Mouse (Mus musculus) C2C12 (cell line): ENCODE measurements around the gene Trappc4. TPM values are rescaled to one million over a fixed set of nuclear protein-coding genes. Genes with fewer than 3 reads are reported as not detected.
"Not testable (repeated sequence)": the region's sequence is repeated elsewhere in the genome, so short reads cannot be mapped to it uniquely, and the experiment has no call there.

Experiments
- H3K27me3 ChIP-seq: one replicate; pipeline ENCODE4 v1.6.1; 2011; ENCODE audit not compliant: control insufficient read depth, insufficient read depth, insufficient read length
- H3K36me3 ChIP-seq: one replicate; pipeline ENCODE4 v1.6.1; 2011; ENCODE audit not compliant: control insufficient read depth, insufficient read depth
- H3K4me3 ChIP-seq: one replicate; pipeline ENCODE4 v1.5.1; 2011; ENCODE audit warnings: mild to moderate bottlenecking, control low read depth; ENCODE audit not compliant: poor library complexity, insufficient read depth, severe bottlenecking
- H3K79me2 ChIP-seq: one replicate; pipeline ENCODE4 v1.6.1; 2011; ENCODE audit not compliant: control insufficient read depth, insufficient read depth
- H3K79me3 ChIP-seq: one replicate; pipeline ENCODE4 v1.6.1; 2011; ENCODE audit warnings: low read depth, control low read depth
- H3ac ChIP-seq: one replicate; pipeline ENCODE3; 2011; ENCODE audit warnings: low read depth; ENCODE audit not compliant: control insufficient read depth, insufficient read length
- CEBPB ChIP-seq: IDR thresholded peaks from one replicate; pipeline ENCODE4 v1.6.1; 2011; ENCODE audit warnings: low read depth, mild to moderate bottlenecking, control low read depth, moderate library complexity
- CTCF ChIP-seq: IDR thresholded peaks from one replicate; pipeline ENCODE4 v1.5.1; 2011; ENCODE audit not compliant: control insufficient read depth, insufficient read depth, insufficient read length
- FOSL1 ChIP-seq: IDR thresholded peaks from one replicate; pipeline ENCODE4 v1.8.0; 2011; ENCODE audit warnings: mild to moderate bottlenecking, low read length; ENCODE audit not compliant: poor library complexity, insufficient read depth, severe bottlenecking
- MAX ChIP-seq: IDR thresholded peaks from one replicate; pipeline ENCODE4 v1.6.1; 2011; ENCODE audit warnings: mild to moderate bottlenecking, control low read depth
- MYOD1 ChIP-seq: IDR thresholded peaks from one replicate; pipeline ENCODE4 v1.6.1; 2011; ENCODE audit warnings: low read depth; ENCODE audit not compliant: control insufficient read depth, insufficient read length
- MYOG ChIP-seq: IDR thresholded peaks from one replicate; pipeline ENCODE4 v1.6.1; 2011; ENCODE audit not compliant: control insufficient read depth, insufficient read length; ENCODE audit errors: extremely low read depth
- USF1 ChIP-seq: IDR thresholded peaks from one replicate; pipeline ENCODE4 v1.6.1; 2011; ENCODE audit warnings: low read depth, mild to moderate bottlenecking, control low read depth, moderate library complexity
- polyA plus RNA-seq: library from polyadenylated mRNA; unstranded; fragments of >200 nt; fragmentation: generic; extraction: Trizol; gene quantifications from one replicate; pipeline ENCODE4 v1.2.1, GENCODE M21; 2012; ENCODE audit warnings: missing spikeins

Trappc4 gene
- polyA plus RNA-seq, 1 experiment = 149 TPM

DNA sequence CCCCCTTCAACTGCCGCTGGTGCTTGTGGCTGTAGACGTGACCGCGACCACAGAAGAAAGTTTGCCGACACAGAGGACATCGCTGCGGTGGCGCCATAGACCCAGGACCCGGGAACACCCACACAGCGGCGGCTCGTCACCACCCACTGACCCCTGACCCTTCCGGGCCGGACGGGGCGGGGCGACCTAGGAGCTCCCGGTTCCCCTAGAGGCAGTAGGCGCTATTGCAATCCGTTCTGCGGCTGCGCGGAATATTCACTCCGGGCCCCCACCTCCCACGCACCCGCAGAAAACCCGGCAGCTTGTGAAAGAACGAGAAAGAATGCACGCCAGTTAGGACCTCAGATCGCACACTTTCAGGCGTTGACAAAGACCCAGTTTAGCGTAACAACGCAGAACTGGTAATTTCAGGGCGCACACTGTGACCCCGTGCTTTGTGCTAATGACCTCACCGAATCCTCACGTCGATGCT lies 10.5 kb upstream of the Trappc4 start:
- TF ChIP-seq CTCF = no peak
- TF ChIP-seq MYOG = no peak
- no peak for TF ChIP-seq USF1
- H3K36me3 ChIP-seq = peaks cover 20% of the 10 kb centered on the region

DNA sequence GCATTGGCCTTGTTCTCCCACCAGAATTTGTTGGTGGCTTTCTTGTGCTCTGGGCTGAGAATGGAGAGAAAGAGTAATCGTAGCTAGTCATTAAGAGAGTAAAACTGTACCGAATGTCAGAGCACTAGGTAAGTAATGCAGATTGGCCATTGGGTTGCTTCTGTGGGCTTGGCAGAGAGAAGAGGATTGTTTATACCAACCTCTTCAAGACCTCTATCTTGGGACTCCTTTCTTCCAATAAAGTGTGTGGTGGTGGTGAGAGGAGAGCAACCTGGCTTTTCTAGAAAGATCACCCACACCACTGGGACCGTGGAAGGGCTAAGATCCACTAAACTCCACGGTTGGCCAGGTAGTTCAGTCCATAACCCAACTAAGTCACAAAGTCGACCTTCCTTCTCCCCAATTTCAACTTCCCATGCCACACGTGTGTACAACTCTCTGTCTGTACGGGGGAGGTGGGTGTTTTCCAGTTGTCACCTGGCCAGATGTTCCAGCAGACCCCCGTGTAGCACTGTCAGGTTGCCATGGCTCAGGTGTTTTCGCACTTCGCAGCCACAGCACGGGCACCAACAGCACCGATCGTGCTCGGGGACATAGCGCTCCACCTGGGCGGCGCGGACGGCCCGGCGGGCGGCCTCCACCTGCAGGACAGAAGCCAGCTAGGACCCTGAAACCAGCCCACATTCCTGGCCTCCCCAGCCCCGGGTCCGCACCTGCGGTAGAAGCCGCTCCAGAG lies 9.9 kb upstream of the Trappc4 start:
- Histone ChIP-seq H3K36me3 (peaks cover 26% of the 10 kb centered on the region), H3K27me3 (no peaks in the 10 kb centered on the region), H3K79me2 (peaks cover 10% of the 10 kb centered on the region), H3K4me3 (peak overlapping the region; percentile 83), H3ac (peak overlapping the region; percentile 57), H3K79me3 (peaks cover 4% of the 10 kb centered on the region)
- no peak for TF ChIP-seq CTCF
- no peak for TF ChIP-seq MYOD1
- TF ChIP-seq FOSL1 = no peak
- TF ChIP-seq CEBPB = no peak

More for the DNA sequence above, 10.5 kb upstream of the Trappc4 start:
- peak overlapping the region; percentile 82 for H3ac ChIP-seq
- H3K4me3 ChIP-seq = peak overlapping the region; percentile 83
- H3K27me3 ChIP-seq = no peaks in the 10 kb centered on the region
- peaks cover 4% of the 10 kb centered on the region for H3K79me3 ChIP-seq
- peaks cover 10% of the 10 kb centered on the region for H3K79me2 ChIP-seq

GRCm38 (mm10) chr9:44412781-44413180 lies 5.4 kb upstream of the Trappc4 start:
- H3K27me3 ChIP-seq = no peaks in the 10 kb centered on the region
- H3K4me3 ChIP-seq = no peak overlapping the region
- peaks cover 43% of the 10 kb centered on the region for H3K79me2 ChIP-seq
- TF ChIP-seq FOSL1 (no peak), MAX (no peak), MYOD1 (no peak), CTCF (no peak), USF1 (no peak), MYOG (no peak), CEBPB (no peak)
- peaks cover 27% of the 10 kb centered on the region for H3K79me3 ChIP-seq
- no peak overlapping the region for H3ac ChIP-seq
- H3K36me3 ChIP-seq = peaks cover 70% of the 10 kb centered on the region

DNA sequence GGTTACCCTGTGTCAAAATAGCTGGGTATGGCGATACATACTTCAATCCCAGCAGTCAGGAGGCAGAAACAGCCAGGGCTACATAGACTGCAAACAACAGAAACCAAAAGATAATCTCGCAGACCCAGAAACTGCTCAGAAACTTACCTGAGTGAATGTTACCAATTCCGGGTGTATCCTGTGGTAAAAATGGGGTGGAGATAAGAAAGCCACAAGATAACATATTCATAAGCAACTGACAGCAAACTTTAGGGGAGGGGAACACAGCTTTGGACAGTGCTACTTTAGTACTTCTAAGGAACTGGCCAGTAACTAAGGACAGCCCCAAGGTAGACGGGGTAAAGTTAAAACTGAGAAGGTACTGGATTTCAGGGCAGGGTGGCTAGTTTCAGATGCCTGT lies 4.9 kb upstream of the Trappc4 start:
- H3K36me3 ChIP-seq = peaks cover 70% of the 10 kb centered on the region
- no peaks in the 10 kb centered on the region for H3K27me3 ChIP-seq
- no peak overlapping the region for H3K4me3 ChIP-seq
- peaks cover 41% of the 10 kb centered on the region for H3K79me2 ChIP-seq
- H3K79me3 ChIP-seq = peaks cover 26% of the 10 kb centered on the region
- TF ChIP-seq FOSL1 (no peak), USF1 (no peak), CTCF (no peak), MYOG (no peak), MYOD1 (no peak), MAX (no peak), CEBPB (no peak)
- H3ac ChIP-seq = no peak overlapping the region

DNA sequence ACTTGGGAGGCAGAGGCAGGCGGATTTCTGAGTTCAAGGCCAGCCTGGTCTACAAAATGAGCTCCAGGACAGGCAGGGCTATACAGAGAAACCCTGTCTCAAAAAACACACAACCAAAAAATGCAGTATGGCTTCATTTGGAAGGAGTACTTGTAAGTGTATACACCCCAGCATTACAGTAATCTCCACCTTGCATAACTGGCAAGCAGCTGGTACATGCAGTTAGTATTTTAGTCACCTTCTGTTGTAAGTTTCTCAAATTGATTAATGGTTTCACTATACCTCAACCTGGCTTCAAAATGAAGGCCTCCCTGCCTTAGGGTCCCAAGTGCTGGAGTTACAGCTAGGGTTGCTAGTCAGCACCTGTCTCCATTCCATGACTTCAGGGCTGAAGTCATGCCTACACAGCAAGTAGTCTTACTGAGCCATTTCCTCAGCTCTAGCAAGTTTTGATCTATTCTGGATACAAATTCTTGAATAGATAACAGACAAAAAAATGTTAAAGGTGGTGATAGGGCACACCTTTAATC lies 4.3 kb upstream of the Trappc4 start:
- Histone ChIP-seq H3K79me2 (peaks cover 40% of the 10 kb centered on the region), H3K36me3 (peaks cover 70% of the 10 kb centered on the region), H3K27me3 (no peaks in the 10 kb centered on the region), H3ac (no peak overlapping the region), H3K4me3 (no peak overlapping the region), H3K79me3 (peaks cover 24% of the 10 kb centered on the region)
- no peak for TF ChIP-seq MYOD1
- no peak for TF ChIP-seq FOSL1
- TF ChIP-seq MAX = no peak

- peaks cover 49% of the 10 kb centered on the region for H3K79me2 ChIP-seq
- no peak overlapping the region for H3K4me3 ChIP-seq
- H3ac ChIP-seq = no peak overlapping the region
- H3K79me3 ChIP-seq = peaks cover 31% of the 10 kb centered on the region
- H3K36me3 ChIP-seq = peaks cover 65% of the 10 kb centered on the region
- no peaks in the 10 kb centered on the region for H3K27me3 ChIP-seq
- TF ChIP-seq MYOD1 (no peak), MAX (no peak), MYOG (no peak), USF1 (no peak), CEBPB (no peak)
Observed at GRCm38 (mm10) chr9:44410647-44411336, 3.4 kb upstream of the Trappc4 start.

DNA sequence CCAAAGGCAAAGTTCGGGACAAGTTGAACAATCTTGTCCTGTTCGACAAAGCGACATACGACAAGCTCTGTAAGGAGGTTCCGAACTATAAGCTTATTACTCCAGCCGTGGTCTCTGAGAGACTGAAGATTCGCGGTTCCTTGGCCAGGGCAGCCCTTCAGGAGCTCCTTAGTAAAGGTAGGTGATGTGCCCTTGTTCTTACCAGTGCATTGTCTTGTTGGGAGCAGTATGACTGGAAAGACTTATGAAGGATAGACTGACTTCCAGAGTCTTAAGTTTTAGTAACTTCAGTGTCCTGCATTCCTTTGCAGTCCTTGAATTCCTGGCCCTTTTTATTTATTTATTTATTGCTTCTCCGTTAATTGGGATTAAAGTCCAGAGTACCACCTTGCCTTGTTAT lies 1.3 kb upstream of the Trappc4 start:
- Histone ChIP-seq H3K79me3 (peaks cover 38% of the 10 kb centered on the region), H3K79me2 (peaks cover 63% of the 10 kb centered on the region), H3ac (peak overlapping the region; percentile 31), H3K36me3 (peaks cover 73% of the 10 kb centered on the region), H3K4me3 (peak overlapping the region; percentile 85)
- H3K27me3 ChIP-seq = not testable (repeated sequence)
